In genomic region chr11:77514832-77515636, GRCm38 (mm10) we compare ENCODE assay signal across 8 mouse cellular contexts. TPM values are rescaled to one million over a fixed set of nuclear protein-coding genes. Genes with fewer than 3 reads are reported as not detected.
A peak's percentile ranks its signal among the peaks of the same experiment; 100 is the strongest.
DNase-seq lines count a peak whose midpoint lies in the region; ATAC-seq and TF ChIP-seq lines count a peak whose summit lies in the region.

TSS of gene Abhd15 (plus strand) at chr11:77515121.

- intact Hi-C loops in heart, postnatal 10 days (cut with DNase I) = no loop called here

- 0 out of 2 replicates have a peak, but pooled peaks have one; percentile 26 for ATAC-seq in erythroid progenitor cell, adult 5-6 weeks (replicated peaks; ENCODE audit: low FRiP score, poor library complexity, severe bottlenecking)

- H3K4me3 ChIP-seq in ES-E14 (ENCODE audit: insufficient read depth in 1 of 2, low read depth in 1 of 2, low read length in 2 of 2, poor library complexity in 1 of 2, severe bottlenecking in 1 of 2) = peak within 1 kb of the TSS; percentile 66 to 69
- peak within 1 kb of the TSS; percentile 74 for H3K4me3 ChIP-seq in bone marrow macrophage, adult 2 months (ENCODE audit: insufficient read depth, low read length)

- DNase-seq in ES-E14 (ENCODE audit: low read depth, low spot score) = no peak
- peak; percentile 86 to 88 for DNase-seq in heart, postnatal 10 days
- DNase-seq in kidney, postnatal 36 days = peak; percentile 89
- DNase-seq in lung, postnatal 4 days = peak; percentile 87 to 94
- DNase-seq in right cerebral cortex, postnatal 14 days = peak; percentile 72
- DNase-seq in yolk sac, embryonic 10.5 days (ENCODE audit: low spot score) = peak; percentile 88

- no peaks in the 10 kb centered on the region for H3K36me3 ChIP-seq in ES-E14 (ENCODE audit: control insufficient read depth, insufficient read depth, low read length, poor library complexity, severe bottlenecking)

- H3K27ac ChIP-seq in ES-E14 (ENCODE audit: insufficient read depth, low read depth, low read length, poor library complexity, severe bottlenecking) = no peak within 1 kb of the TSS
- peak within 1 kb of the TSS; percentile 46 for H3K27ac ChIP-seq in bone marrow macrophage, adult 2 months (ENCODE audit: insufficient read depth, low read depth, low read length)

- in situ Hi-C loops in ES-E14 (cut with MboI; ENCODE audit: low sequenced_read_pairs in 2 of 2, unreplicated experiment in 2 of 2) = no loop called here

- peaks cover 2 to 10% of the 10 kb centered on the region in 2 experiments for H3K4me1 ChIP-seq in ES-E14 (ENCODE audit: control insufficient read depth in 2 of 2, insufficient read depth in 2 of 2, low read length in 2 of 2, poor library complexity in 1 of 2)
- H3K4me1 ChIP-seq in bone marrow macrophage, adult 2 months (ENCODE audit: control insufficient read depth, insufficient read depth, low read length) = peaks cover 36% of the 10 kb centered on the region

- TF ChIP-seq CTCF in bone marrow macrophage, adult 2 months (IDR thresholded peaks at IDR 0.05; ENCODE audit: low read depth, low read length) = no peak

- H3K9ac ChIP-seq in ES-E14 (ENCODE audit: insufficient read depth, low read depth, low read length, poor library complexity, severe bottlenecking) = peak within 1 kb of the TSS; percentile 34

- peak; percentile 30; the same call in 1 of the 2 replicates for TF ChIP-seq POLR2A in bone marrow macrophage, adult 2 months (IDR thresholded peaks at IDR 0.05; ENCODE audit: borderline replicate concordance, low read depth, low read length)

- no peaks in the 10 kb centered on the region for H3K9me3 ChIP-seq in ES-E14 (ENCODE audit: control insufficient read depth, insufficient read depth, low read depth, low read length)

TF ChIP-seq in ES-E14, 5 proteins besides CTCF, POLR2A, EP300 and RAD21:
- TF ChIP-seq ZNF384 (IDR thresholded peaks at IDR 0.05; ENCODE audit: low read depth, low read length) (no peak), HCFC1 (IDR thresholded peaks at IDR 0.05; ENCODE audit: borderline replicate concordance, insufficient read depth, low read length) (no peak), ZC3H11A (IDR thresholded peaks at IDR 0.05; ENCODE audit: borderline replicate concordance, low read depth, low read length) (no peak), CHD2 (IDR thresholded peaks at IDR 0.05; ENCODE audit: low read depth, low read length) (no peak), MAFK (IDR thresholded peaks at IDR 0.05; ENCODE audit: insufficient read depth, low read depth, low read length) (no peak)

RNA-seq across cellular contexts. Expression of gene Abhd15, which starts in this region (rescaled TPM):
- total RNA-seq in ES-E14 (2012; rRNA removed) = 1.6 and 1.7 TPM in 2 replicates
- polyA plus RNA-seq in bone marrow macrophage, adult 2 months (2012; ENCODE audit: insufficient read depth, insufficient read length, missing spikeins) = 10.4 and 10.5 TPM in 2 replicates
- not detected in 2 replicates for total RNA-seq in erythroid progenitor cell, adult 5-6 weeks (2015; ENCODE audit: low replicate concordance)
- 0.68 and 0.90 TPM in 2 replicates for total RNA-seq in erythroid progenitor cell, adult 5-6 weeks (2017; ENCODE audit: low replicate concordance)
- 1 to 10 TPM; 1.7 to 4.5 TPM for total RNA-seq in heart, postnatal 10 days (2021)

Comparison
In these comparisons a context has a peak if more than half of its experiments do, and no peak if none do; other contexts are left out.
1. Peak in ATAC-seq in erythroid progenitor cell, adult 5-6 weeks; RNA of the gene not detected or under 1 TPM.